Mouse (Mus musculus): ENCODE data around the gene Tmem87a. TPM values are rescaled to one million over a fixed set of nuclear protein-coding genes. Genes with fewer than 3 reads are reported as not detected.

Gene Tmem87a
- total and polyA plus RNA-seq, 3 experiments: 7.6 to 17.6 (median 15.4) TPM

- TF ChIP-seq POLR2A (IDR thresholded peaks at IDR 0.05; ENCODE audit: insufficient read depth, low read depth, low read length) (no peak), EP300 (IDR thresholded peaks at IDR 0.05; ENCODE audit: insufficient read depth, low read depth, low read length) (no peak), CTCF (IDR thresholded peaks at IDR 0.05) (no peak)
- DNase-seq: no peak
- Histone ChIP-seq H3K27ac (no peak overlapping the region), H3K4me3 (no peak overlapping the region), H3K9ac (ENCODE audit: low read depth, low read length) (no peak overlapping the region), H3K27me3 (ENCODE audit: control insufficient read depth, insufficient read depth, low read length) (no peaks in the 10 kb centered on the region), H3K36me3 (ENCODE audit: control insufficient read depth, insufficient read depth, low read length) (no peaks in the 10 kb centered on the region), H3K4me1 (ENCODE audit: control insufficient read depth, insufficient read depth, low read length) (no peaks in the 10 kb centered on the region), H3K79me2 (replicated peaks; ENCODE audit: control insufficient read depth, insufficient read depth, low read length) (no peaks in the 10 kb centered on the region)
- intact Hi-C loops (cut with DNase I): no loop called here
- 83% methylated on average over 4 of the region's 4 CpGs for WGBS
Measured at GRCm38 (mm10) chr2:120331575-120331974, 72.3 kb downstream of the Tmem87a start.

DNA sequence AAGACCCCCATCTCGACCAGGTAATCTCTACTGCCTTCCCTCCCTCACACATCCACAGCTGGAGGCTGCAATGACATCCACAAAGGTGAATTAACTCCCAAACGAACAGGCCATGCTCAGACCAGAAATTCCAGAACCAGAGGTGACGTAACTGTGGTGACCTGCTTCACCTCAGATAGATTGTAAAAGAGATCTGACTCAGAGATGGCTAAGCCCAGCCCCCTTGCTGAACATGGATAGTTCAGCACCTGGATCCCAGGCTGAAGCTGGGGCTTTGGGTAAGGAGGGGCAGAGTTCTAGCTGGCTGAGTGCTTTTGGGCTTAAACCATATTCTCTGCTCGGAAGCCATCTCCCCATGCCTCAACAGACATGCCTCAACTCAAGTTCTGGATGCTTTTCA lies 88.8 kb downstream of the Tmem87a start:
- TF ChIP-seq EP300 (IDR thresholded peaks at IDR 0.05; ENCODE audit: insufficient read depth, low read depth, low read length) (no peak), POLR2A (IDR thresholded peaks at IDR 0.05; ENCODE audit: insufficient read depth, low read depth, low read length) (no peak), CTCF (IDR thresholded peaks at IDR 0.05) (no peak)
- no peak overlapping the region for H3K9ac ChIP-seq (ENCODE audit: low read depth, low read length)
- 76% methylated on average over 4 of the region's 4 CpGs for WGBS

DNA sequence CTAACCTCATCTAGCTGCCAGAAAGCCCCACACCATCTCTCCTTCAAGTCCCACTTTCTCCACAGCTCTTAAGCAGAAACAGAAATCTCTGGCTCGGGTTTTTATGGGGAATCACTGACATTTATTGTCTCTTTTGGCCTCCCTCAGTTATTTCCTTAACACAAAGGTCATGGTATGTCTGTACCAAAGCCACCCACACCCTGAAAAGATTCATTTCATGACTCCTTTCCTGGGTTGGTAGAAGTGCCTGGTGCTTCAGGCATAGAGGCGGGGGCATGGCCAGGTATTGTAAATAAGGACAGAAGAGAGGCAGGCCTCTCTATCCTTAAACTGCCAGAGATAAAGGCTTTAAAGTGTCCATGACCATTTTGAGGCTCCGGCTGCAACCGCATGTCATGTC lies 89.4 kb downstream of the Tmem87a start:
- DNase-seq: no peak
- WGBS: 85% methylated on average over 4 of the region's 4 CpGs
- Histone ChIP-seq H3K9ac (ENCODE audit: low read depth, low read length) (no peak overlapping the region), H3K4me1 (ENCODE audit: control insufficient read depth, insufficient read depth, low read length) (no peaks in the 10 kb centered on the region), H3K4me3 (no peak overlapping the region), H3K36me3 (ENCODE audit: control insufficient read depth, insufficient read depth, low read length) (no peaks in the 10 kb centered on the region), H3K27me3 (ENCODE audit: control insufficient read depth, insufficient read depth, low read length) (no peaks in the 10 kb centered on the region), H3K27ac (no peak overlapping the region), H3K79me2 (replicated peaks; ENCODE audit: control insufficient read depth, insufficient read depth, low read length) (no peaks in the 10 kb centered on the region)
- TF ChIP-seq EP300 (IDR thresholded peaks at IDR 0.05; ENCODE audit: insufficient read depth, low read depth, low read length) (no peak), CTCF (IDR thresholded peaks at IDR 0.05) (no peak), POLR2A (IDR thresholded peaks at IDR 0.05; ENCODE audit: insufficient read depth, low read depth, low read length) (no peak)
- intact Hi-C loops (cut with DNase I): no loop called here

More for the DNA sequence above, 88.8 kb downstream of the Tmem87a start:
- Histone ChIP-seq H3K27me3 (ENCODE audit: control insufficient read depth, insufficient read depth, low read length) (no peaks in the 10 kb centered on the region), H3K36me3 (ENCODE audit: control insufficient read depth, insufficient read depth, low read length) (no peaks in the 10 kb centered on the region), H3K4me1 (ENCODE audit: control insufficient read depth, insufficient read depth, low read length) (no peaks in the 10 kb centered on the region), H3K79me2 (replicated peaks; ENCODE audit: control insufficient read depth, insufficient read depth, low read length) (no peaks in the 10 kb centered on the region), H3K27ac (no peak overlapping the region), H3K4me3 (no peak overlapping the region)
- intact Hi-C loops (cut with DNase I): no loop called here
- no peak for DNase-seq

DNA sequence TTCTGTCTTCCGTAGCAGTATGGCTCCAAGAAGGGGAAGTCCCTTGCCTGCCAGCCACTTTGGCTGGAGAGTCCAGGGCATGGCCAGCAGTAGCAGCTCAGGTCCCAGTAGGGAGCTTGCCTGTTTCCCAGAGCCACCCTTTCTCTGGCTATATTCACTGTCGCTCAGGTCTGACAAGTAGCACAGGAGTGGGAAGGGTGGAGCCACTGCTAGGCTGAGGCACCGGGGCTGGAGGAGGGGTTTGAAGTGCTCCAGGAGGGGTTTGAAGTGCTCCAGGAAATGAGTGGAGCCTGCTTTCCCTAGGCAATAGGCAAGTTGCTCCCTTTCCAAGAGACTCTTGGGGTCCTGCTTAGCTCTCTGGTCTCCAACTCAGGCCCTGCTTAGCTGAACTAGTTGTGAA lies 89.9 kb downstream of the Tmem87a start, which contains the start of gene Pla2g4f:
Pla2g4f (minus strand) TSS at position 190 of the 400 bp plus-strand sequence.
- DNase-seq: no peak
- no peaks in the 10 kb centered on the region for H3K36me3 ChIP-seq (ENCODE audit: control insufficient read depth, insufficient read depth, low read length)
- intact Hi-C loops (cut with DNase I): no loop called here
- TF ChIP-seq POLR2A (IDR thresholded peaks at IDR 0.05; ENCODE audit: insufficient read depth, low read depth, low read length) (no peak), EP300 (IDR thresholded peaks at IDR 0.05; ENCODE audit: insufficient read depth, low read depth, low read length) (no peak), CTCF (IDR thresholded peaks at IDR 0.05) (no peak)
- no peak within 1 kb of the TSS for H3K9ac ChIP-seq (ENCODE audit: low read depth, low read length)
- no peaks in the 10 kb centered on the region for H3K79me2 ChIP-seq (replicated peaks; ENCODE audit: control insufficient read depth, insufficient read depth, low read length)
- H3K4me3 ChIP-seq: no peak within 1 kb of the TSS
- 60% methylated on average over 3 of the region's 3 CpGs for WGBS
- H3K4me1 ChIP-seq (ENCODE audit: control insufficient read depth, insufficient read depth, low read length): no peaks in the 10 kb centered on the region
- H3K27ac ChIP-seq: no peak within 1 kb of the TSS
- H3K27me3 ChIP-seq (ENCODE audit: control insufficient read depth, insufficient read depth, low read length): no peaks in the 10 kb centered on the region

- Histone ChIP-seq H3K27me3 (ENCODE audit: control insufficient read depth, insufficient read depth, low read length) (no peaks in the 10 kb centered on the region), H3K27ac (no peak overlapping the region), H3K4me3 (no peak overlapping the region), H3K4me1 (ENCODE audit: control insufficient read depth, insufficient read depth, low read length) (no peaks in the 10 kb centered on the region), H3K9ac (ENCODE audit: low read depth, low read length) (no peak overlapping the region), H3K36me3 (ENCODE audit: control insufficient read depth, insufficient read depth, low read length) (no peaks in the 10 kb centered on the region), H3K79me2 (replicated peaks; ENCODE audit: control insufficient read depth, insufficient read depth, low read length) (no peaks in the 10 kb centered on the region)
- intact Hi-C loops (cut with DNase I): no loop called here
- no peak for TF ChIP-seq POLR2A (IDR thresholded peaks at IDR 0.05; ENCODE audit: insufficient read depth, low read depth, low read length)
- no peak for TF ChIP-seq EP300 (IDR thresholded peaks at IDR 0.05; ENCODE audit: insufficient read depth, low read depth, low read length)
- no peak for TF ChIP-seq CTCF (IDR thresholded peaks at IDR 0.05)
- WGBS: 78% methylated on average over 7 of the region's 7 CpGs
- DNase-seq: no peak
Measured at GRCm38 (mm10) chr2:120312276-120312825, 91.6 kb downstream of the Tmem87a start.

Other genes with a start within 250 kb of the Tmem87a start
- gene Ehd4, start 249.5 kb downstream of the Tmem87a start, total RNA-seq (2021): 100 to 1,000 TPM; 330 to 373 TPM
- 213 and 279 TPM in 2 replicates for gene Ehd4, start 249.5 kb downstream of the Tmem87a start, polyA plus RNA-seq (2012; rRNA removed)
- 1 to 10 TPM; 3.5 to 4.0 TPM for gene Pla2g4e, start 158.8 kb downstream of the Tmem87a start, total RNA-seq (2021)
- gene Pla2g4e, start 158.8 kb downstream of the Tmem87a start, polyA plus RNA-seq (2012; rRNA removed): 5.9 and 8.4 TPM in 2 replicates
- not detected for gene Pla2g4d, start 114.9 kb downstream of the Tmem87a start, total RNA-seq (2021)
- gene Pla2g4d, start 114.9 kb downstream of the Tmem87a start, polyA plus RNA-seq (2012; rRNA removed): not detected in 2 replicates
- gene Pla2g4f, start 89.9 kb downstream of the Tmem87a start, total RNA-seq (2021): not detected
- 0.08 TPM in 1 of 2 replicates, not detected in the other for gene Pla2g4f, start 89.9 kb downstream of the Tmem87a start, polyA plus RNA-seq (2012; rRNA removed)
- gene Vps39, start 51.0 kb downstream of the Tmem87a start, total RNA-seq (2021): 10 to 100 TPM; 25.9 to 27.2 TPM
- gene Vps39, start 51.0 kb downstream of the Tmem87a start, polyA plus RNA-seq (2012; rRNA removed): 14.9 and 44.8 TPM in 2 replicates
- gene Ganc, start 217 bp downstream of the Tmem87a start, total RNA-seq (2021): 10 to 100 TPM; 22.0 to 24.5 TPM
- gene Ganc, start 217 bp downstream of the Tmem87a start, polyA plus RNA-seq (2012; rRNA removed): 14.3 and 20.3 TPM in 2 replicates
- gene Capn3, start 51.9 kb upstream of the Tmem87a start, total RNA-seq (2021): 1 to 10 TPM; 1.5 to 1.9 TPM
- gene Capn3, start 51.9 kb upstream of the Tmem87a start, polyA plus RNA-seq (2012; rRNA removed): 2.6 and 3.0 TPM in 2 replicates
- 100 to 1,000 TPM; 443 to 527 TPM for gene Zfp106, start 159.7 kb upstream of the Tmem87a start, total RNA-seq (2021)
- 174 and 320 TPM in 2 replicates for gene Zfp106, start 159.7 kb upstream of the Tmem87a start, polyA plus RNA-seq (2012; rRNA removed)
- 10 to 100 TPM; 57.9 to 65.4 TPM for gene Snap23, start 163.6 kb upstream of the Tmem87a start, total RNA-seq (2021)
- gene Snap23, start 163.6 kb upstream of the Tmem87a start, polyA plus RNA-seq (2012; rRNA removed): 12.1 and 25.8 TPM in 2 replicates
- gene Haus2, start 205.3 kb upstream of the Tmem87a start, total RNA-seq (2021): 10 to 100 TPM in 1 of 2 experiments, 1 to 10 TPM in 1; 9.8 to 10.2 TPM
- 3.6 and 8.1 TPM in 2 replicates for gene Haus2, start 205.3 kb upstream of the Tmem87a start, polyA plus RNA-seq (2012; rRNA removed)
- 10 to 100 TPM; 14.5 to 14.9 TPM for gene Lrrc57, start 205.4 kb upstream of the Tmem87a start, total RNA-seq (2021)
- gene Lrrc57, start 205.4 kb upstream of the Tmem87a start, polyA plus RNA-seq (2012; rRNA removed): 12.1 and 21.1 TPM in 2 replicates
- 1 to 10 TPM; 6.6 TPM for gene Stard9, start 225.0 kb upstream of the Tmem87a start, total RNA-seq (2021)
- gene Stard9, start 225.0 kb upstream of the Tmem87a start, polyA plus RNA-seq (2012; rRNA removed): 6.5 and 11.4 TPM in 2 replicates